Mouse (Mus musculus): ENCODE results near the gene Mipol1. TPM values are rescaled to one million over a fixed set of nuclear protein-coding genes. Genes with fewer than 3 reads are reported as not detected.
A peak's percentile ranks its signal among the peaks of the same experiment; 100 is the strongest.
"Not testable (repeated sequence)": the region's sequence is repeated elsewhere in the genome, so short reads cannot be mapped to it uniquely, and the experiment has no call there.

The Mipol1 gene
- polyA plus RNA-seq, 1 experiment from 2014 or later = 5.0 TPM

GRCm38 (mm10) chr12:57198269-57198668 is 32.0 kb upstream of the Mipol1 start:
- ATAC-seq (ENCODE audit: low FRiP score) (no peak), DNase-seq (ENCODE audit: low spot score) (no peak)
- no peak overlapping the region for H3K4me3 ChIP-seq (replicated peaks; ENCODE audit: low read length)
- H3K4me1 ChIP-seq (replicated peaks; ENCODE audit: control insufficient read depth, insufficient read depth, low read length) = 0 out of 2 replicates have a peak, but pooled peaks cover 7% of the 10 kb centered on the region
- H3K27me3 ChIP-seq (ENCODE audit: control insufficient read depth, insufficient read depth, low read length) = peaks cover 23% of the 10 kb centered on the region
- no peaks in the 10 kb centered on the region for H3K36me3 ChIP-seq (replicated peaks; ENCODE audit: control insufficient read depth, insufficient read depth)
- no peak overlapping the region for H3K9ac ChIP-seq
- no peak overlapping the region for H3K4me2 ChIP-seq (replicated peaks)
- H3K9me3 ChIP-seq (ENCODE audit: control insufficient read depth, low read length) = no peaks in the 10 kb centered on the region
- no peak overlapping the region for H3K27ac ChIP-seq

GRCm38 (mm10) chr12:57199427-57199826 is 30.8 kb upstream of the Mipol1 start:
- no peak overlapping the region for H3K4me3 ChIP-seq (replicated peaks; ENCODE audit: low read length)
- no peak overlapping the region for H3K9ac ChIP-seq
- no peak overlapping the region for H3K4me2 ChIP-seq (replicated peaks)
- H3K27me3 ChIP-seq (ENCODE audit: control insufficient read depth, insufficient read depth, low read length) = peaks cover 23% of the 10 kb centered on the region
- 99% methylated on average over 2 of the region's 2 CpGs for WGBS
- no peaks in the 10 kb centered on the region for H3K36me3 ChIP-seq (replicated peaks; ENCODE audit: control insufficient read depth, insufficient read depth)
- 0 out of 2 replicates have a peak, but pooled peaks cover 7% of the 10 kb centered on the region for H3K4me1 ChIP-seq (replicated peaks; ENCODE audit: control insufficient read depth, insufficient read depth, low read length)
- H3K9me3 ChIP-seq (ENCODE audit: control insufficient read depth, low read length) = no peaks in the 10 kb centered on the region
- ATAC-seq (ENCODE audit: low FRiP score) = no peak
- DNase-seq (ENCODE audit: low spot score) = no peak
- H3K27ac ChIP-seq = no peak overlapping the region

GRCm38 (mm10) chr12:57201901-57202300 is 28.3 kb upstream of the Mipol1 start:
- H3K36me3 ChIP-seq (replicated peaks; ENCODE audit: control insufficient read depth, insufficient read depth) = no peaks in the 10 kb centered on the region
- no peak overlapping the region for H3K4me3 ChIP-seq (replicated peaks; ENCODE audit: low read length)
- ATAC-seq (ENCODE audit: low FRiP score) (no peak), DNase-seq (ENCODE audit: low spot score) (no peak)
- WGBS = 95% methylated on average over 3 of the region's 3 CpGs
- peaks cover 15% of the 10 kb centered on the region for H3K27me3 ChIP-seq (ENCODE audit: control insufficient read depth, insufficient read depth, low read length)
- no peak overlapping the region for H3K27ac ChIP-seq
- no peak overlapping the region for H3K9ac ChIP-seq
- H3K4me2 ChIP-seq (replicated peaks) = no peak overlapping the region
- 0 out of 2 replicates have a peak, but pooled peaks cover 4% of the 10 kb centered on the region for H3K4me1 ChIP-seq (replicated peaks; ENCODE audit: control insufficient read depth, insufficient read depth, low read length)
- no peaks in the 10 kb centered on the region for H3K9me3 ChIP-seq (ENCODE audit: control insufficient read depth, low read length)

GRCm38 (mm10) chr12:57204276-57204851 is 25.9 kb upstream of the Mipol1 start:
- 87% methylated on average over 4 of the region's 4 CpGs for WGBS
- Histone ChIP-seq H3K27ac (no peak overlapping the region), H3K36me3 (replicated peaks; ENCODE audit: control insufficient read depth, insufficient read depth) (no peaks in the 10 kb centered on the region), H3K9ac (no peak overlapping the region), H3K9me3 (ENCODE audit: control insufficient read depth, low read length) (no peaks in the 10 kb centered on the region), H3K4me2 (replicated peaks) (no peak overlapping the region), H3K27me3 (ENCODE audit: control insufficient read depth, insufficient read depth, low read length) (no peaks in the 10 kb centered on the region), H3K4me3 (replicated peaks; ENCODE audit: low read length) (no peak overlapping the region), H3K4me1 (replicated peaks; ENCODE audit: control insufficient read depth, insufficient read depth, low read length) (no peaks in the 10 kb centered on the region)
- DNase-seq (ENCODE audit: low spot score) (no peak), ATAC-seq (ENCODE audit: low FRiP score) (no peak)

GRCm38 (mm10) chr12:57211353-57212311 is 18.6 kb upstream of the Mipol1 start:
- DNase-seq (ENCODE audit: low spot score) = peak; percentile 50
- Histone ChIP-seq H3K4me1 (replicated peaks; ENCODE audit: control insufficient read depth, insufficient read depth, low read length) (0 out of 2 replicates have a peak, but pooled peaks cover 4% of the 10 kb centered on the region), H3K4me3 (replicated peaks; ENCODE audit: low read length) (peak overlapping the region; percentile 42), H3K27ac (no peak overlapping the region; the same call in 1 of the 2 replicates), H3K27me3 (ENCODE audit: control insufficient read depth, insufficient read depth, low read length) (no peaks in the 10 kb centered on the region), H3K9ac (peak overlapping the region; percentile 63), H3K36me3 (replicated peaks; ENCODE audit: control insufficient read depth, insufficient read depth) (no peaks in the 10 kb centered on the region), H3K9me3 (ENCODE audit: control insufficient read depth, low read length) (no peaks in the 10 kb centered on the region), H3K4me2 (replicated peaks) (peak overlapping the region; percentile 74)
- WGBS = 11% methylated on average over 30 of the region's 30 CpGs
- ATAC-seq (ENCODE audit: low FRiP score) = peak; percentile 87; the same call in 1 of the 2 replicates

- 76% methylated on average over 5 of the region's 5 CpGs for WGBS
- peak overlapping the region; percentile 74 for H3K4me2 ChIP-seq (replicated peaks)
- ATAC-seq (ENCODE audit: low FRiP score) = peak; percentile 22; the same call in 1 of the 2 replicates
These were observed 17.8 kb upstream of the Mipol1 start for GRCm38 (mm10) chr12:57212463-57212862.

GRCm38 (mm10) chr12:57226411-57226810 is 3.8 kb upstream of the Mipol1 start:
- no peak for DNase-seq (ENCODE audit: low spot score)
- no peak overlapping the region for H3K4me3 ChIP-seq (replicated peaks; ENCODE audit: low read length)
- H3K4me2 ChIP-seq (replicated peaks) = no peak overlapping the region
- H3K27ac ChIP-seq = no peak overlapping the region
- peaks cover 5% of the 10 kb centered on the region for H3K4me1 ChIP-seq (replicated peaks; ENCODE audit: control insufficient read depth, insufficient read depth, low read length)
- ATAC-seq (ENCODE audit: low FRiP score) = no peak
- WGBS = 86% methylated on average over 9 of the region's 9 CpGs
- no peaks in the 10 kb centered on the region for H3K9me3 ChIP-seq (ENCODE audit: control insufficient read depth, low read length)
- no peak overlapping the region for H3K9ac ChIP-seq
- no peaks in the 10 kb centered on the region for H3K27me3 ChIP-seq (ENCODE audit: control insufficient read depth, insufficient read depth, low read length)
- no peaks in the 10 kb centered on the region for H3K36me3 ChIP-seq (replicated peaks; ENCODE audit: control insufficient read depth, insufficient read depth)

More at GRCm38 (mm10) chr12:57212463-57212862, 17.8 kb upstream of the Mipol1 start:
- H3K27ac ChIP-seq; DNase-seq (ENCODE audit: low spot score); H3K9ac ChIP-seq; H3K36me3 ChIP-seq (replicated peaks; ENCODE audit: control insufficient read depth, insufficient read depth); H3K27me3 ChIP-seq (ENCODE audit: control insufficient read depth, insufficient read depth, low read length); H3K9me3 ChIP-seq (ENCODE audit: control insufficient read depth, low read length); H3K4me1 ChIP-seq (replicated peaks; ENCODE audit: control insufficient read depth, insufficient read depth, low read length); H3K4me3 ChIP-seq (replicated peaks; ENCODE audit: low read length): not testable (repeated sequence)

GRCm38 (mm10) chr12:57227776-57228175 is 2.5 kb upstream of the Mipol1 start:
- ATAC-seq (ENCODE audit: low FRiP score) (no peak), DNase-seq (ENCODE audit: low spot score) (no peak)
- Histone ChIP-seq H3K4me3 (replicated peaks; ENCODE audit: low read length) (no peak overlapping the region), H3K27me3 (ENCODE audit: control insufficient read depth, insufficient read depth, low read length) (no peaks in the 10 kb centered on the region), H3K9me3 (ENCODE audit: control insufficient read depth, low read length) (no peaks in the 10 kb centered on the region), H3K4me1 (replicated peaks; ENCODE audit: control insufficient read depth, insufficient read depth, low read length) (peaks cover 10% of the 10 kb centered on the region), H3K27ac (no peak overlapping the region), H3K4me2 (replicated peaks) (no peak overlapping the region), H3K36me3 (replicated peaks; ENCODE audit: control insufficient read depth, insufficient read depth) (no peaks in the 10 kb centered on the region), H3K9ac (no peak overlapping the region)
- 87% methylated on average over 6 of the region's 8 CpGs for WGBS

- no peaks in the 10 kb centered on the region for H3K27me3 ChIP-seq (ENCODE audit: control insufficient read depth, insufficient read depth, low read length)
- peak overlapping the region; percentile 86 for H3K4me3 ChIP-seq (replicated peaks; ENCODE audit: low read length)
- peak overlapping the region; percentile 69 for H3K4me2 ChIP-seq (replicated peaks)
- no peaks in the 10 kb centered on the region for H3K9me3 ChIP-seq (ENCODE audit: control insufficient read depth, low read length)
- ATAC-seq (ENCODE audit: low FRiP score) (no peak), DNase-seq (ENCODE audit: low spot score) (no peak)
- H3K4me1 ChIP-seq (replicated peaks; ENCODE audit: control insufficient read depth, insufficient read depth, low read length) = peaks cover 10% of the 10 kb centered on the region
- 41% methylated on average over 4 of the region's 4 CpGs for WGBS
- no peaks in the 10 kb centered on the region for H3K36me3 ChIP-seq (replicated peaks; ENCODE audit: control insufficient read depth, insufficient read depth)
- H3K9ac ChIP-seq = peak overlapping the region; percentile 53
- H3K27ac ChIP-seq = peak overlapping the region; percentile 83
These were observed 524 bp upstream of the Mipol1 start for GRCm38 (mm10) chr12:57229703-57230102.

All from hindbrain, embryonic 14.5 days (tissue).